Mouse (Mus musculus) heart, embryonic 10.5 days (tissue): Measurements from ENCODE around the gene Tns1. TPM values are rescaled to one million over a fixed set of nuclear protein-coding genes. Genes with fewer than 3 reads are reported as not detected.

Experiments
- DNase-seq: peaks from one replicate; pipeline ENCODE4 v3.0.0-alpha.2; 2017; ENCODE audit warnings: low spot score
- H3K27ac ChIP-seq: fragments of 300-500 bp; sonication (generic); 2 replicates; pipeline ENCODE4 v1.5.1; 2016; ENCODE audit warnings: mild to moderate bottlenecking
- H3K27me3 ChIP-seq: fragments of 300-500 bp; sonication (generic); 2 replicates; pipeline ENCODE4 v1.6.1; 2016; ENCODE audit warnings: mild to moderate bottlenecking; ENCODE audit not compliant: poor library complexity, insufficient read depth, severe bottlenecking
- H3K36me3 ChIP-seq: fragments of 300-500 bp; sonication (generic); 2 replicates; pipeline ENCODE4 v1.6.1; 2016; ENCODE audit warnings: mild to moderate bottlenecking, moderate library complexity
- H3K4me1 ChIP-seq: fragments of 300-500 bp; sonication (generic); 2 replicates; pipeline ENCODE4 v1.6.1; 2016; ENCODE audit warnings: mild to moderate bottlenecking
- H3K4me3 ChIP-seq: fragments of 300-500 bp; sonication (generic); 2 replicates; pipeline ENCODE4 v1.5.1; 2016; ENCODE audit warnings: mild to moderate bottlenecking, moderate library complexity
- H3K9me3 ChIP-seq: fragments of 300-500 bp; sonication (generic); 2 replicates; pipeline ENCODE4 v1.6.1; 2016; ENCODE audit warnings: mild to moderate bottlenecking, moderate library complexity
- WGBS: fragments of 180-500 bp; shearing (Covaris S2); methylation state at CpG from one replicate; pipeline ENCODE4 v1.1.7; 2016; 5-methylcytosine and 5-hydroxymethylcytosine counted together
- polyA plus RNA-seq: library from polyadenylated mRNA; unstranded; fragments of >200 nt; fragmentation: Nextera tagmentation; extraction: Ambion mirVana; gene quantifications from 2 replicates; pipeline ENCODE4 v1.2.1, GENCODE M21; 2016

Tns1 gene
- polyA plus RNA-seq, 1 experiment from 2014 or later, result 49.8 TPM

- 75% methylated on average over 3 of the region's 3 CpGs for WGBS
- Histone ChIP-seq H3K36me3 (no peaks in the 10 kb centered on the region), H3K27ac (no peak overlapping the region), H3K27me3 (peaks cover 10% of the 10 kb centered on the region), H3K4me3 (no peak overlapping the region), H3K4me1 (peaks cover 9% of the 10 kb centered on the region), H3K9me3 (no peaks in the 10 kb centered on the region)
- DNase-seq, result no peak
Measured at GRCm38 (mm10) chr1:73860421-73860820, 263.8 kb downstream of the Tns1 start.

Other genes starting within 250 kb of the Tns1 start
- 0.16 and 0.23 TPM in 2 replicates for gene Rufy4, start 1.1 kb upstream of the Tns1 start, polyA plus RNA-seq
- gene Cxcr2, start 29.5 kb upstream of the Tns1 start, polyA plus RNA-seq, result 0.09 and 0.20 TPM in 2 replicates
- gene Cxcr1, start 70.2 kb upstream of the Tns1 start, polyA plus RNA-seq, result not detected in 2 replicates
- gene Arpc2, start 111.6 kb upstream of the Tns1 start, polyA plus RNA-seq, result 470 and 475 TPM in 2 replicates
- 0.70 and 1.7 TPM in 2 replicates for gene Gpbar1, start 154.1 kb upstream of the Tns1 start, polyA plus RNA-seq
- gene Aamp, start 160.3 kb upstream of the Tns1 start, polyA plus RNA-seq, result 224 and 261 TPM in 2 replicates
- gene Pnkd, start 160.5 kb upstream of the Tns1 start, polyA plus RNA-seq, result 170 and 253 TPM in 2 replicates
- gene Tmbim1, start 181.2 kb upstream of the Tns1 start, polyA plus RNA-seq, result 25.5 and 33.1 TPM in 2 replicates
- gene Catip, start 237.7 kb upstream of the Tns1 start, polyA plus RNA-seq, result 0.20 and 0.28 TPM in 2 replicates